Mouse (Mus musculus): ENCODE measurements around the gene Gm39566.

- TF ChIP-seq CTCF (IDR thresholded peaks at IDR 0.05; ENCODE audit: extremely low read depth, insufficient read length, insufficient replicate concordance, low read depth, low read length) (no peak), POLR2A (IDR thresholded peaks at IDR 0.05; ENCODE audit: low read depth, low read length) (no peak)
Observed at GRCm38 (mm10) chr11:69823456-69823855, 8.4 kb upstream of the Gm39566 start.
